Mouse (Mus musculus): ENCODE data around the gene Rad54l. TPM values are rescaled to one million over a fixed set of nuclear protein-coding genes. Genes with fewer than 3 reads are reported as not detected.

Gene Rad54l
- total and polyA plus RNA-seq, 3 experiments = 29.4 to 44.0 TPM; not detected in 1

- no peak for TF ChIP-seq POLR2A (IDR thresholded peaks at IDR 0.05; ENCODE audit: control insufficient read depth in 1 of 2, insufficient read depth in 1 of 2, low read depth in 1 of 2, low read length in 2 of 2, poor library complexity in 1 of 2)
- TF ChIP-seq ZC3H11A (IDR thresholded peaks at IDR 0.05; ENCODE audit: low read depth, low read length) = no peak
- TF ChIP-seq HCFC1 (IDR thresholded peaks at IDR 0.05; ENCODE audit: low read depth, low read length) = no peak
- no peak for TF ChIP-seq USF2 (IDR thresholded peaks at IDR 0.05; ENCODE audit: borderline replicate concordance in 1 of 2, insufficient read depth in 1 of 2, low read depth in 1 of 2, low read length in 2 of 2)
- no peak for TF ChIP-seq NELFE (IDR thresholded peaks at IDR 0.05; ENCODE audit: low read depth, low read length)
- no peak for TF ChIP-seq ETS1 (IDR thresholded peaks at IDR 0.05; ENCODE audit: low read depth, low read length)
- TF ChIP-seq MYB (IDR thresholded peaks at IDR 0.05; ENCODE audit: low read depth, low read length) = no peak
- no peak for TF ChIP-seq GATA1 (IDR thresholded peaks at IDR 0.05; ENCODE audit: low read depth, low read length)
- DNase-seq (ENCODE audit: low read depth, low spot score) = no peak
- H3K79me2 ChIP-seq (ENCODE audit: control insufficient read depth, insufficient read depth, low read length, poor library complexity) = no peaks in the 10 kb centered on the region
- H3K9me3 ChIP-seq (replicated peaks; ENCODE audit: insufficient read depth, low read length) = no peaks in the 10 kb centered on the region
- 0 out of 4 replicates have a peak, but pooled peaks cover 0 to 2% of the 10 kb centered on the region in 2 experiments for H3K36me3 ChIP-seq (ENCODE audit: control insufficient read depth in 1 of 2, insufficient read depth in 2 of 2, low read length in 2 of 2)
- H3K27ac ChIP-seq (ENCODE audit: control insufficient read depth, low read depth, low read length) = no peak overlapping the region
- peaks cover 0 to 2% of the 10 kb centered on the region in 2 experiments; a peak in 1 of 4 replicates for H3K4me1 ChIP-seq (ENCODE audit: control insufficient read depth in 1 of 2, insufficient read depth in 2 of 2, low read length in 2 of 2)
- H3K9ac ChIP-seq (ENCODE audit: control insufficient read depth, low read depth, low read length, poor library complexity, severe bottlenecking) = no peak overlapping the region
- no peak overlapping the region for H3K4me3 ChIP-seq (ENCODE audit: control insufficient read depth in 1 of 2, insufficient read depth in 1 of 2, low read depth in 2 of 2, low read length in 2 of 2)
- H3K27me3 ChIP-seq (ENCODE audit: control insufficient read depth in 1 of 2, insufficient read depth in 2 of 2, low read length in 2 of 2) = no peaks in the 10 kb centered on the region
Observed at GRCm38 (mm10) chr4:116137421-116137996, 14.0 kb upstream of the Rad54l start.

GRCm38 (mm10) chr4:116134990-116135389 is 11.5 kb upstream of the Rad54l start:
- Histone ChIP-seq H3K4me3 (ENCODE audit: control insufficient read depth in 1 of 2, insufficient read depth in 1 of 2, low read depth in 2 of 2, low read length in 2 of 2) (no peak overlapping the region), H3K9me3 (replicated peaks; ENCODE audit: insufficient read depth, low read length) (no peaks in the 10 kb centered on the region), H3K4me1 (ENCODE audit: control insufficient read depth in 1 of 2, insufficient read depth in 2 of 2, low read length in 2 of 2) (peaks cover 0 to 2% of the 10 kb centered on the region in 2 experiments; a peak in 1 of 4 replicates), H3K27ac (ENCODE audit: control insufficient read depth, low read depth, low read length) (no peak overlapping the region), H3K79me2 (ENCODE audit: control insufficient read depth, insufficient read depth, low read length, poor library complexity) (no peaks in the 10 kb centered on the region), H3K9ac (ENCODE audit: control insufficient read depth, low read depth, low read length, poor library complexity, severe bottlenecking) (no peak overlapping the region), H3K36me3 (ENCODE audit: control insufficient read depth in 1 of 2, insufficient read depth in 2 of 2, low read length in 2 of 2) (0 out of 4 replicates have a peak, but pooled peaks cover 0 to 2% of the 10 kb centered on the region in 2 experiments), H3K27me3 (ENCODE audit: control insufficient read depth in 1 of 2, insufficient read depth in 2 of 2, low read length in 2 of 2) (no peaks in the 10 kb centered on the region)
- DNase-seq (ENCODE audit: low read depth, low spot score) = peak; percentile 65
- TF ChIP-seq SMC3 (IDR thresholded peaks at IDR 0.05; ENCODE audit: low read depth, low read length) (peak; percentile 79), SIN3A (IDR thresholded peaks at IDR 0.05; ENCODE audit: low read length) (0 out of 2 replicates have a peak, but pooled peaks have one; percentile 43), USF1 (IDR thresholded peaks at IDR 0.05; ENCODE audit: low read depth, low read length) (no peak), ZNF384 (IDR thresholded peaks at IDR 0.05; ENCODE audit: low read depth, low read length) (peak; percentile 74), MAX (IDR thresholded peaks at IDR 0.05; ENCODE audit: low read length) (no peak), RAD21 (IDR thresholded peaks at IDR 0.05; ENCODE audit: low read depth, low read length) (peak; percentile 84), MAFK (IDR thresholded peaks at IDR 0.05; ENCODE audit: borderline replicate concordance, low read depth, low read length) (no peak), BHLHE40 (IDR thresholded peaks at IDR 0.05; ENCODE audit: borderline replicate concordance, low read depth, low read length) (0 out of 2 replicates have a peak, but pooled peaks have one; percentile 16), CTCF (IDR thresholded peaks at IDR 0.05 in 2 of 3, conservative IDR thresholded peaks at IDR 0.05 in 1 of 3; ENCODE audit: control insufficient read depth in 1 of 3, insufficient read depth in 1 of 3, low read depth in 2 of 3, low read length in 3 of 3, poor library complexity in 1 of 3, severe bottlenecking in 1 of 3) (peak; percentile 44 to 89 (median 86)), ZC3H11A (IDR thresholded peaks at IDR 0.05; ENCODE audit: low read depth, low read length) (peak; percentile 74)

All from MEL (cell line).